Mouse (Mus musculus) bone marrow macrophage, adult 2 months (primary cell): ENCODE data around the gene Rasd2. TPM values are rescaled to one million over a fixed set of nuclear protein-coding genes. Genes with fewer than 3 reads are reported as not detected.

ENCODE experiments used
- H3K27ac ChIP-seq: 2 replicates; pipeline ENCODE4 v1.5.1; 2012; ENCODE audit warnings: low read depth, low read length; ENCODE audit not compliant: insufficient read depth
- H3K4me1 ChIP-seq: 2 replicates; pipeline ENCODE4 v1.6.1; 2012; ENCODE audit warnings: low read length; ENCODE audit not compliant: control insufficient read depth, insufficient read depth
- H3K4me3 ChIP-seq: 2 replicates; pipeline ENCODE4 v1.5.1; 2012; ENCODE audit warnings: mild to moderate bottlenecking, low read length, moderate library complexity; ENCODE audit not compliant: insufficient read depth
- CTCF ChIP-seq: IDR thresholded peaks from 2 replicates; pipeline ENCODE4 v1.5.1; 2012; ENCODE audit warnings: low read depth, mild to moderate bottlenecking, low read length, moderate library complexity
- POLR2A ChIP-seq: IDR thresholded peaks from 2 replicates; pipeline ENCODE4 v1.6.1; 2012; ENCODE audit warnings: mild to moderate bottlenecking, low read depth, low read length, borderline replicate concordance
- polyA plus RNA-seq: library from polyadenylated mRNA; stranded (reverse); fragments of >200 nt; gene quantifications from 2 replicates; pipeline ENCODE4 v1.2.4, GENCODE M21; 2012; ENCODE audit not compliant: missing spikeins, insufficient read depth, insufficient read length

The Rasd2 gene
- polyA plus RNA-seq, 1 experiment, result not detected

GRCm38 (mm10) chr8:75216886-75217285, 3.1 kb downstream of the Rasd2 start:
- no peaks in the 10 kb centered on the region for H3K4me1 ChIP-seq
- no peak overlapping the region for H3K27ac ChIP-seq
- TF ChIP-seq CTCF, result no peak
- TF ChIP-seq POLR2A, result no peak
- H3K4me3 ChIP-seq, result no peak overlapping the region

GRCm38 (mm10) chr8:75217969-75218368, 4.2 kb downstream of the Rasd2 start:
- Histone ChIP-seq H3K27ac (no peak overlapping the region), H3K4me1 (no peaks in the 10 kb centered on the region), H3K4me3 (no peak overlapping the region)
- TF ChIP-seq CTCF (peak; percentile 93), POLR2A (no peak)

- no peak overlapping the region for H3K27ac ChIP-seq
- no peak overlapping the region for H3K4me3 ChIP-seq
- H3K4me1 ChIP-seq, result no peaks in the 10 kb centered on the region
- no peak for TF ChIP-seq POLR2A
- no peak for TF ChIP-seq CTCF
Measured at GRCm38 (mm10) chr8:75219877-75220738, 6.4 kb downstream of the Rasd2 start.

GRCm38 (mm10) chr8:75222665-75223064, 8.9 kb downstream of the Rasd2 start:
- H3K27ac ChIP-seq, result no peak overlapping the region
- TF ChIP-seq POLR2A (no peak), CTCF (no peak)
- H3K4me3 ChIP-seq, result no peak overlapping the region
- H3K4me1 ChIP-seq, result peaks cover 9% of the 10 kb centered on the region

GRCm38 (mm10) chr8:75226773-75227172, 13.0 kb downstream of the Rasd2 start:
- H3K4me1 ChIP-seq, result peaks cover 12% of the 10 kb centered on the region
- TF ChIP-seq POLR2A, result no peak
- no peak for TF ChIP-seq CTCF
- H3K27ac ChIP-seq, result no peak overlapping the region
- H3K4me3 ChIP-seq, result no peak overlapping the region

- Histone ChIP-seq H3K27ac (no peak overlapping the region), H3K4me3 (no peak overlapping the region), H3K4me1 (peaks cover under 1% of the 10 kb centered on the region)
- TF ChIP-seq CTCF (no peak), POLR2A (no peak)
Measured at GRCm38 (mm10) chr8:75233915-75234554, 20.3 kb downstream of the Rasd2 start.

GRCm38 (mm10) chr8:75247331-75247730, 33.6 kb downstream of the Rasd2 start:
- Histone ChIP-seq H3K4me3 (no peak overlapping the region), H3K27ac (no peak overlapping the region), H3K4me1 (no peaks in the 10 kb centered on the region)
- TF ChIP-seq POLR2A, result no peak
- TF ChIP-seq CTCF, result no peak

GRCm38 (mm10) chr8:75249186-75249585, 35.4 kb downstream of the Rasd2 start:
- Histone ChIP-seq H3K4me1 (0 out of 2 replicates have a peak, but pooled peaks cover 2% of the 10 kb centered on the region), H3K27ac (no peak overlapping the region), H3K4me3 (no peak overlapping the region)
- TF ChIP-seq POLR2A (no peak), CTCF (no peak)

- Histone ChIP-seq H3K4me3 (no peak overlapping the region), H3K27ac (no peak overlapping the region), H3K4me1 (0 out of 2 replicates have a peak, but pooled peaks cover 2% of the 10 kb centered on the region)
- no peak for TF ChIP-seq CTCF
- no peak for TF ChIP-seq POLR2A
Measured at GRCm38 (mm10) chr8:75254027-75254426, 40.3 kb downstream of the Rasd2 start.

GRCm38 (mm10) chr8:75255635-75256034, 41.9 kb downstream of the Rasd2 start:
- no peak for TF ChIP-seq CTCF
- no peak for TF ChIP-seq POLR2A
- H3K27ac ChIP-seq, result no peak overlapping the region
- H3K4me3 ChIP-seq, result no peak overlapping the region
- H3K4me1 ChIP-seq, result 0 out of 2 replicates have a peak, but pooled peaks cover 2% of the 10 kb centered on the region
